Mouse (Mus musculus) intestine, embryonic 15.5 days (tissue): Measurements from ENCODE around the gene Gm4297. TPM values are rescaled to one million over a fixed set of nuclear protein-coding genes. Genes with fewer than 3 reads are reported as not detected.
"Not testable (repeated sequence)": the region's sequence is repeated elsewhere in the genome, so short reads cannot be mapped to it uniquely, and the experiment has no call there.

ENCODE experiments used
- ATAC-seq: fragments of 200-750 bp; cut with Nextera tagmentation; 2 replicates; pipeline ENCODE4 v1.8.0; 2017; ENCODE audit warnings: moderate TSS enrichment, moderate library complexity
- H3K27ac ChIP-seq: fragments of 300-500 bp; sonication (generic); 2 replicates; pipeline ENCODE4 v1.5.1; 2015; ENCODE audit warnings: mild to moderate bottlenecking, inconsistent platforms
- H3K27me3 ChIP-seq: fragments of 300-500 bp; sonication (generic); replicated peaks from 2 replicates; pipeline ENCODE4 v1.6.1; 2015; ENCODE audit warnings: inconsistent platforms
- H3K36me3 ChIP-seq: fragments of 300-500 bp; sonication (generic); 2 replicates; pipeline ENCODE4 v1.6.1; 2015; ENCODE audit warnings: inconsistent platforms
- H3K4me1 ChIP-seq: fragments of 300-500 bp; sonication (generic); replicated peaks from 2 replicates; pipeline ENCODE4 v1.6.1; 2015; ENCODE audit warnings: inconsistent platforms
- H3K4me2 ChIP-seq: fragments of 300-500 bp; sonication (generic); replicated peaks from 2 replicates; pipeline ENCODE4 v1.6.1; 2015; ENCODE audit warnings: mild to moderate bottlenecking, inconsistent platforms
- H3K4me3 ChIP-seq: fragments of 300-500 bp; sonication (generic); replicated peaks from 2 replicates; pipeline ENCODE4 v1.5.1; 2015; ENCODE audit warnings: inconsistent platforms
- H3K9ac ChIP-seq: fragments of 300-500 bp; sonication (generic); 2 replicates; pipeline ENCODE4 v1.6.1; 2015; ENCODE audit warnings: inconsistent platforms
- H3K9me3 ChIP-seq: fragments of 300-500 bp; sonication (generic); 2 replicates; pipeline ENCODE4 v1.6.1; 2016; ENCODE audit warnings: inconsistent platforms
- WGBS: fragments of 180-500 bp; shearing (Covaris S2); methylation state at CpG from one replicate; pipeline ENCODE4 v1.1.7; 2015; 5-methylcytosine and 5-hydroxymethylcytosine counted together
- polyA plus RNA-seq: library from polyadenylated mRNA; unstranded; fragments of >200 nt; fragmentation: Nextera tagmentation; extraction: Ambion mirVana; gene quantifications from 2 replicates; pipeline ENCODE4 v1.2.1, GENCODE M21; 2015

Gm4297 gene
- not detected in 2 replicates for polyA plus RNA-seq

GRCm38 (mm10) chrX:24574795-24575194 lies at the start of gene Gm4297:
TSS of gene Gm4297 (minus strand) at chrX:24574895.
- H3K4me3 ChIP-seq, H3K4me2 ChIP-seq, H3K27me3 ChIP-seq, ATAC-seq, H3K4me1 ChIP-seq, H3K36me3 ChIP-seq, H3K27ac ChIP-seq, H3K9ac ChIP-seq, H3K9me3 ChIP-seq: not testable (repeated sequence)
- 86% methylated on average over 4 of the region's 4 CpGs for WGBS

Other genes starting within 250 kb of the Gm4297 start
- gene Gm5934, start 74.1 kb downstream of the Gm4297 start, polyA plus RNA-seq: not detected in 2 replicates
- gene Gm5935, start 200.3 kb upstream of the Gm4297 start, polyA plus RNA-seq: not detected in 2 replicates